Mouse (Mus musculus): ENCODE results near the gene Gab1.

DNA sequence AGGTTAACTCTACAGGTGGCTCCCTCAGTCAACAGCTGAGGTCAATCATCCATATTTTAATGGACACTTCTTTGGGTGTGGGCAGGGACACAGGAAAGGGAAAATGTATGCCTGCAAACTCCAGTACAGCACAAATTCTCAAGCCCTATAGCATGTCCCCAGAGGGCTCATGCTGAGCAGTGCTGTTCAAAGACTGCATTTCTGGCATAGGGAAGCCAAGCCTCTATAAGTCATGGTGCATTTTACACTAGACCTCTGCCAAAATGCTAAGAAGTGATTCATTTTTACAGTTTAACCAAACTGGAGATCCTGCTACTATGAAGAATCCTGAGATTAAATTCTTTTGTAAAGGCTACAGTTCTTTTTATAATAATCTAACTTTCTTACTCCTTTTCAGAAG lies 47.8 kb downstream of the Gab1 start:
- TF ChIP-seq CTCF (IDR thresholded peaks at IDR 0.05 in 2 of 3, conservative IDR thresholded peaks at IDR 0.05 in 1 of 3; ENCODE audit: control insufficient read depth in 1 of 3, insufficient read depth in 1 of 3, low read depth in 2 of 3, low read length in 3 of 3, poor library complexity in 1 of 3, severe bottlenecking in 1 of 3) (no peak), POLR2A (IDR thresholded peaks at IDR 0.05; ENCODE audit: control insufficient read depth in 1 of 2, insufficient read depth in 1 of 2, low read depth in 1 of 2, low read length in 2 of 2, poor library complexity in 1 of 2) (no peak), BHLHE40 (IDR thresholded peaks at IDR 0.05; ENCODE audit: borderline replicate concordance, low read depth, low read length) (no peak), TCF12 (IDR thresholded peaks at IDR 0.05; ENCODE audit: low read depth, low read length) (no peak), MAX (IDR thresholded peaks at IDR 0.05; ENCODE audit: low read length) (no peak), NRF1 (IDR thresholded peaks at IDR 0.05; ENCODE audit: insufficient read depth, low read depth, low read length, poor library complexity, severe bottlenecking) (no peak), ETS1 (IDR thresholded peaks at IDR 0.05; ENCODE audit: low read depth, low read length) (no peak), ZKSCAN1 (IDR thresholded peaks at IDR 0.05; ENCODE audit: low read depth, low read length) (no peak)
